Mouse (Mus musculus) adrenal gland, adult 2 months (tissue): ENCODE measurements around the gene C8b. TPM values are rescaled to one million over a fixed set of nuclear protein-coding genes. Genes with fewer than 3 reads are reported as not detected.

Experiments used
- DNase-seq: peaks from one replicate; pipeline ENCODE4 v3.0.0; 2021
- long read RNA-seq: library from polyadenylated mRNA; stranded (forward); transcript quantifications from one replicate; pipeline ENCODE4 v2.0.0, GENCODE M21; 2021
- polyA plus RNA-seq: library from polyadenylated mRNA; depleted of rRNA; stranded (reverse); fragments of >200 nt; gene quantifications from 2 replicates; pipeline ENCODE4 v1.2.3, GENCODE M21; 2012; rRNA removed
- total RNA-seq, 2 experiments: library from RNA; stranded (reverse); gene quantifications; 2 replicates each; pipeline ENCODE4 v1.2.3; 2021

C8b gene
- 1 to 10 TPM in 1 of 2 experiments, not detected in 1; 1.3 TPM for total RNA-seq
- 0.18 TPM in 1 of 2 replicates, not detected in the other for polyA plus RNA-seq
- long read RNA-seq: 0 reads

DNA sequence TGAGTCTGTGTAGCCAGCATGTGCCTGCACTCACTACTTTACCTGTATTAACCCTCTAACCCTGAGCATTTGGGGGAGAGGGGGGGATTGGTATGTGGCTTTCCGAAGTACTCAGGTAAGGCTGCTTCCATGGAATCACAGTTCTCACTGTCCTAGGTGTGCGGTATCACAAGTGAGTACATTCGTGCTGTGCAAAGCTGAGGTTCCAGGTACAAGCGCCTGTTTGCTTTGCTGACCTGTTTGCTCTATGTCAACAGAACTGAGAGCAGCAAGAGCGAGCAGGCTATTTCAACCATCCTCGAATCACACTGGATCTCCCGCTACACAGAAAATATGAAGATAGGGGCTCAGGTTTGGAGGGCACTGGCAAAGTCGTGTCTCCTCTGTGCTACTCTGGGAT lies at the start of gene C8b:
TSS of gene C8b (plus strand) at position 253 of the 400 bp plus-strand sequence.
- no peak for DNase-seq

DNA sequence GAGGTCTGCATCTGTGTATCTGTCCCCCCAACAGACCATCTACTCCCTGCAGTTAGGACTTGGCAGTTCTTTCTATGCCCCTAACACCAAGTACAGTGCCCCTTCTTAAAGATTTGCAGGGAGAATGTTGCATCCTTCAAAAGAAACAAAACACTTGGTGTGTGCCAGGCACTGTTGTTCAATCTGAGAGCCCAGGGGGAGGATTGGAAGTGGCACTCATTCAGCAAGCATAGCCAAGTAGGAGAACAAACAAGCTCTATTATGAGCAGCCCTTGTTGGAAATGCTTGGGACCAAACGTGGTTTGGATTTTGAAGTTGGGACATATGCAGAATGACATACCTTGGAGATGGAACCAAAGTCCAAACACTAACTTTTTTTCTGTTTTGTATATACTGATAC lies 49.6 kb upstream of the C8b start:
- no peak for DNase-seq

DNA sequence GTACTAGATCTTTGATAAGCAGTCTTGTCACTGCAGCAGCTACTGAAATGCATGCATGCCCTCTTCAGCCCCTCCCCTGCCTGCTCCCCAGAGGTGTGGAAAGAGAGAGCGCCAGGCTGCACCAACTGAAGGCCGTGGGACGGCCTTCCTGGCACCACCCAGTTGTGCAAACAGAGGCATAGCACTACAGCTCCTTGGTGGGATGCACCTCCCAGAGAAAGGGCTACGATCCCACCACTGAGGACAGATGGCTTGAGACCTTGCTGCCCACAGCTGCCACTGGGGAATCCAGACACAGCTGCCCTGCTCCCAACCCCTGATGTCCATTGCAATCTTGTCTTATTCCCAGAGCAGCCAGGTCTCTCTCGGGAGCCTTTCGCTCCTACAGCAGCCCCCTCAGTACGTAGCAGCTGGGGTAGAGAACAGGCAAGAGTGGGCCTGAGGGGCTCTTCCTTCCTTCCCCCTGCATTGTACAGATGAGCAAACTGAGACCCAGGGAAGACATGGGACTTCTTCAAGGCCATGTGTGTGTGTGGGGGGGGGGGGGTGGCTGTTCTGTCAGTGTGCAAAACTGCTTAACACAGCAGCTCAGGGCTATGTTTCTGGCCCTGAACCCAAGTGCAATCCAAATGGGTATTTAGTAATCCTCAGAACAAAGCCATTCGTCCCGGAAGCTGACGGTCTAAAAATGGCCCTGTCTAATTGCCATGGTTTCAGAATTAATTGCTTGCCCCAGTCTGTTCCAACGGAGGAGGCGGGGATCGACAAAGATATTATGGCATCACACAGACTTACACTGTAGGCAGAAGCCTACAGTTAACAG lies 46.9 kb upstream of the C8b start:
- peak; percentile 72 for DNase-seq

DNA sequence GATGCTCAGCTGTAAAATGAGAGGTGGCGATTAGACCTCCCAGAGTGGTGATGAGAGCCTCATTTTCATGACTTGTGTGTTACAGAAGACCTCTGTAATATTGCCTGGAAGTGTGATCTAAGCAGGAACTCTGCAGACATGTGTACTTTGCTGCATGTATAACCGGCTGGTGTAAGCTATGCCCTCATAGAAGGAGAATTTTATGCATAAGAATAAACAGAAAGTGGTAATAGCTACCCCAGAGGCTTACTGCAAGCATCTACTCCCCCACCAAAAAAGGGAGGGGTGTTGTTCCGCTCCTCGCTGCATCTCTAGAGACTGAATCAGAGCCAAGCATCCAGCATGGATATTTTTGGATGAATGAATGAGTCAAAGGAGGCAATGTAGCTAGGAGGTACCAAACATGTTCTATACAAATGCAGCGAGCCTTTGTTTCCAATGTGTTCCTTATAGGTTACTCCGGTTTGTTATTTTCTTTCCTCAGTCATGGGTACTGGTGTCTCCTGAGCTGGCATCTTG lies 42.5 kb upstream of the C8b start:
- DNase-seq: no peak

DNA sequence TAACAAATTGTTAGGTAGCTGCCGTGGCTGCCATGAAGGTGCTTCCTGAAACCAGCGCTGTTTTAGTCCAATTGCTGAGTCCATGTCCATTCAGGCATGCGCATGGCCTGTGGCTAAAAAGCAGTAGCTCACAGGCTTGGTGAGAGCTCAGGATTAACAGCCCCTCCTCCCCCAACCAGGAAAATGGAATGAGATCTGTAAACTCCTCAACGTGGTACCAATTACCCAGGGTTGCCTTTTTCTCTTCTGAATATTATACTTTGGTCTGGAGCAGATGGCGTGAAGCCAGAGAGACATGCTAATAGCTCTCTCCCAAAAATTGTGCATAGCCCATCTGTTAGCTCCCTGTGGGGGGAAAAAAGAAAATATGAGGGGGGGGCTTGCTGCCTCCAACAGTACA lies 41.9 kb upstream of the C8b start:
- no peak for DNase-seq

DNA sequence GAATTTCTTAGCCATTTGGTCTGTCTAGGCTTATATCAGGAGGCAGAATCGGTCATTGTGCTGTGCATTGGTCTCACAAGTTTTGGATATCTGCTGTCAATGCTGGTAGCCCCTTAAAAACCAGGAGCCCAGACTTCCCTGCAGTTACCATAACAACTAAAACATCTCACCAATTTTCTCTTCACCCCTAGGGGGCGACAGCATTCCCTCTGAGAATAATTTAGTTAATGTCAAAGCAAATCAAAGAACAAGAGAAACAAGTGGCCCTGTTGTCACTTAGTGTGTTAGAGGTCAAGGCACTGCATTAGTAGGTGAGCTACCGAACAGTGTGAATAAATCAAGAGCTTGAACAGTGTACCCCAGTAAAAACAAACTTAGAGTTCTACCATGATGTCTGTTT lies 40.4 kb upstream of the C8b start:
- peak; percentile 41 for DNase-seq

DNA sequence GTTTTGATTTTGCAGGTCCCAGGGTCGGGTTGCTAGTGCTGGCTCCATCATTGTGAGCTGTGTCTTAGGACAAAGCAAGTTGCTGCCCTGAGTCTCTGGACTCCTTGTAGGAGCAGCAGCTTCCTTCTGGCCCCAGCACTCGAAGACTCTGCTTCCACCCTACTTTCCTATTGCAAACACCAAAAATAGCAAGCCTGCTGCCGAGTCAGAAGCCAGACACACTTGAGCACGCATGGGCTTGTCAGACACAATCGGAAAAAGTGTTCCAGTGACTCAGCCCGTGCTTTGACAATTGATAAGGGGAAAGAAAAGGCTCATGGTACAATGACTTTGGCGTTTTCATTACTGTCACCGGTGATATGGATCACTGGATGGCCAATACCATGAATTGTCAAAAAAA lies 36.9 kb upstream of the C8b start:
- DNase-seq: no peak

DNA sequence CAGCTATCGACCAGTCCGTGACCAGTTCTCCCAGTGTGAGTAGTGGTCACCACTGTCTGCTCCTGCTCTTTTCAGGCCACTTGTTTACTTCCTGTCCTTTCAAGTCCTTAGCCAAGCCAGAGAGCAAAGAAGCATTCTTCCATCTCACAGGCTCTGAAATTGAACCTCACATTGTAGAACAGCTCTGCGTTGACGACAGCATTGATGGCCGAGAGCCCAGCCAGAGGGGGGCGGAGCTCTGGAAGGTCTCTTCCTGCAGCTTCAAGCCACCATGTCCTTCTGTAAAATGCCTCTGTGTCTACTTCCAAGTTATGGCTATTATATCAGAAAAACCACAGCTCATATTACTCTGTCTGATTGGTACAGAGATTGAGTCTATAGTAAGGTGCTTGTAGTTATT lies 19.6 kb upstream of the C8b start:
- no peak for DNase-seq

DNA sequence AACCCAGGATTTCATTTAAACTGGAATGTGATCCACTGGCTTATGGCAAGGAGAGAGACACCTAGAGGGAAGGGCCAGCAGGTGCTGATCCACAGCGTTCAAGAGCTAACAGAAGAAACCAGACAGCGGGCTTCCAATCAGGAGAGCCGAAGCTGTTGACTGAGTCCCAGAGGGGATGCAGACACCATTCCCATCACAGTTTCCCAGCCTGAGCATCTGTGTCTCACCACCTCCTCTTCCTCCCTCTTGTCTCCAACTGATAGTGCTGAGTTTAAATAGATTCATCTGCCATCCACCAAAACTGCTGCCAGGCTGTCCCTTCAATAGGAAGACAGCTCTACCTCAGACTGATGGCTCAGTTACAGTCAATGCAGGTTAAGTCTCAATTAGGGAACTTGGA lies 12.0 kb upstream of the C8b start:
- no peak for DNase-seq

DNA sequence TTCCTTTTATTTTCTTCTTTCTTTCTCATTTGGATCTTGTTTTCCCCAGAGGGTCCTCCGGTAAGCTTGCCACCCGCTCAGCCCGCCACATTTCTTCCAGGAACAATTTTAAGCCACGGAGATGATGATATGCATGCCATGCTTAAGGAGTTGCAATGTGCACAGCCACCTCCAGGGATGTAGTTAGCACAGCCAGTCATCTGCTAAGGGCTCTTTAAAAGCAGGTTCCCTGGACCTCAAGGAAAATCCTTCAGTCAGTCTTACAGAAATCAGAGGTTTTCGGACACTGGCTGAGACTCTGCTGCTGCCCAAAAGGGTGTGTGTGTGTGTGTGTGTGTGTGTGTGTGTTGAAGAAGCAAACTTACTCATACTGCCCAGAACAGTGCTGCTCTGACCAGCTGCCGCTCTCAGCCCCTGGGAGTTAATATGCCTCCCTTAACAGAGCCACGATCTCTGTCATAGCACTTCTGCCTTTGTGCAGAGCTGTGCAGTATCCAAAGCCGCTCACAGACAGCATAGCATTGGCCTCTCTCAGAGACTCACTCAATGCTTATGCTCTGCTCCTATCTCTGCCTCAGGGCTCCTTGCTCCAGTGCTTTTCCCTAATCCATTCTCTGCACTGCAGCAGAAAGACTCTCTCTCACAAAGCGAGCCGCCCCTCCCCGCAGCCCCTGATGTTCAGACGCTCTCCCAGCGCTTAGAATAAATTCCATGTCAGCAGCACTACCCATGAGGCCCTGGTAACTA lies 5.1 kb upstream of the C8b start:
- DNase-seq: no peak

DNA sequence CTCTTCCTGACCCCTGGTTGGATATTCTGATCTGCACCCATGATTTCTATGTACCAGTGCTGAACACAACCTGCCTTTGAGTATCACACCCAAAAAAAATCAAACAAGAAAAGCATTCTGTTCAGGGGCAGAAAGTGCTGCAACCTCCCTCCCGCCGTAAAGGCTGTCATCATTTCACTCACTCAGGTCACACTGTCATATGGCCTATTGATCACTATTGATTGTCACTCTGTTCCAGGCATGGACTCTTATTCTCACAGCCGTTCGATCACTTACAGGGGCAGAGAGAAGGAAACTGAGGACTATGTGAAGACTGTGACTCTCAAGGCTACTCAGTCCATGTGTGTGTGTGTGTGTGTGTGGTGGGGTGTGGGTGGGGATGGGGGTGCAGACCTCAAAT lies 2.1 kb downstream of the C8b start:
- no peak for DNase-seq

DNA sequence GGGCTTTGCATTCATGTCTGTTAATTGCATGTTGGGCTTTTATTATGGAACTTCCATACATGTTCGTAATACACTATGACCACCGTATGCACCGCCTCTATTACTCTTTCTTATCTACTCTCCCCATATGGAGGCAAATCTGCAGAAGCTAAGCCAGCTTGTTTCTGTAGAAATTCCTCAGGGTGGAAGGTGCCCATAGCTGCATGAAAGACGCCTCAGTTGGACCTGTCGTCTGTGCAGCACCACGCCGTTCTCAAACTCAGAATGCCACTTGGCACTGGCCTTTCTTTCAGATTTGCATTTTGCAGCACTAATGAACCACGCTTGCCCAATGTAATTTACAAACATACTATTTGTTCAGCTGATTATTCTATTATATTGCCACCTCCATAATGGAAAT lies 3.5 kb downstream of the C8b start:
- no peak for DNase-seq

DNA sequence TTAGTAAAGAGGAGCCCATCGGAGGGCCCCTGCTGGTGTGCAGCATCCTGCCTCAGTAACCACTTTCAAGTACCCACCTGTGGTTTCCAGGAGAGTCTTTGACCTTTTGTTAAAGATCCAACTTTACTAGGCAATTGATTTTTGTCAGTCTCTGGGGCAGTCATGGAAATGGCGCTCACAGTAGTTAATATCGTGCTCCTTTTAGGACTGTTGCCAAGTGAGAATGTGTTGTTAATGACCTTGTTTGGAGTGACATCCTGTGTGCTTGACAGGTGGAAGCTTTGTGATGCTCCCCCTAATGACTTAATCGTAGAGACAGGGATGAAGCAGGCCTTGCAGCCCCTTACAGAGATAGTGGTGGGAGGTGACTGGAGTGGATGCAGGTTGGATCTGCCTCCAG lies 4.2 kb downstream of the C8b start:
- DNase-seq: no peak

DNA sequence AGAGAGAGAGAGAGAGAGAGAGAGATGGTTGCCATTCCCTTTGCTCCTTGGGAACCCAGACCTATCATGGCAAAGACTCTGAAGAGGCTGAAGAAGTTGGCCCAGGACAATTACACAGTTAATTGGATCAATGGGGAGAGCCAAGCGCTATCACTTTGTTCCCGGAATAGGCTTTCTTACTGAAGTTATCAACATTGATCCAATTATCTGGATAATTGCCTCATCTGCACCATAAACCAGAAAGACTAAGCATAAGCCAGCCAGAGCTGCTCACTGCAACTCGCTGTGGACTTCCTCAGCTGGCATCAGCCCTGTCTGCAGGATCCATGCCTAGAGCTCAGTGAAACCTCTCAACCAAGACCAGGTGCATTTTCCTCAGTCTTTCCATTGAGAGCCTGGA lies 9.5 kb downstream of the C8b start:
- no peak for DNase-seq

DNA sequence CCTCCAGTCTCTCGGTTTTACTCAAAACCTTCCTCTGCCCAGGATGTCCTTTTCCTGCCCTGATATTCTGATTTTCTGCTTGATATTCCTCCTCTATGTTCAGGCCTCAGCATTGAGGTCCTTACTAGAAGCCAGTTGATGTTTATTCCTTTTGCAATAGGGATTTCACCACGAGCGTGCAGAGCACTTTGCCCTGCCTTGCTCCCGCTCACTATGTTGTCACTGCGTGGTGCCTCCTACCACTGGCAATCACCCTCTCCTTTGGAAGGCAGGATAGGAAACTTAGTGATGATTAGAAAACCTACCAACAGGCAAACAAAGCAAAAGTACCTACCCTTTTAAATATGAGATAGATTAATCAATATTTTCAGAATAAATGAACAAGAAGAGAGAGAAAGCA lies 13.3 kb downstream of the C8b start:
- no peak for DNase-seq

DNA sequence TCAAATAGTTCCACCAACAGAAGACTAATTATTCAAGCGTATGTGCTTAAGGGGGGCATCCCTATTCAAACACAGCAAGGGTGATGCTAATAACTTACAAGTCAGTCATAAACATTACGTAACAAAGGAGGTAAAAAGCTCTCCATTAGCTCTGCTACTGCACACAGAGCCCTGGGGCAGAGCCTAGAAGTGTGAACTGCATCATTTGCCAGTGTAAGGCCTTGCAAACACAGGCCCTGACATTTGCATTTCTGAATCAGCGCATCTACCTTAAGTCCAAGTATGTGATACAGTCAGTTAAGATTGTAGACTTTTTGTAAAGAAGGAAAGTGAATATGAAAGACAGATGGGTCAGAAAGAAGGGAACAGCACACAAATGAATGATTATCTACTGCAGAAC lies 15.3 kb downstream of the C8b start:
- DNase-seq: no peak

DNA sequence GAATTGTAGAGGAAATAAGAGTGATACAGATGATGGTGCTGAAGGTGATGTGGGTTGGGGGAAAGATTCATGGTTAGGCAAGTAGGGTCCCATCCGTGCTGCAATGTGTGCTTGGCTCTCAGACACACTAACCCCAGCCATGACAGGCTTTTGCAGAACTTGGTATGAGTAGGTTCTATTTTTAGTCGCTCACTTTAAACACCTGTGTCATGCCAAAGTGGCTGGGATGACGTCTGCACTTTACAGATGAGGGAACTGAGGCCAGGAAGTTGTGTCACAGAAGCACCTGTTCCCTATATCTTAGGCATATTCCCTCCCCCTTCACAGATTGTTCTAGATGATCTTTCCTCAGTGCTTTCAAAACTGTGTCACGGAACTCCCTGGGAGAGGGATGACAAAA lies 16.2 kb downstream of the C8b start:
- DNase-seq: no peak

DNA sequence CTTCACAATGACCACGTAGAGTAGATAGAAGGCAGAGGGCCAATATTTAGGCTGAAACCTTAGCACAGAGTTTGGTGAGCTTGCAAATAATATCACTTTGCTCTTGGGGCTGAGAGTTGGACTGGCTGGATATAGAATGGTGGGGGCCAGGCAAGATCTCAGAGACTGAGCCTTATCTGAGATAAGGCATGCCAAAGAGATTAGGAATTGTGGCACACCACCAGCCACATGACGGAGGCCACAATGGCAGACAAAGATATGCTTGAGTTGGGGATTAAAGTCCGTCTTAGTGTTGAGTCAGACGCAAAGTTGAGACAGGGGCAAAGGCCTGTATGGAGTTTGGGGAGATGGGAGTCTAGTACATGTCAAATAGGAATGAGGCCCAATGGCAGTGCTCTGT lies 26.0 kb downstream of the C8b start:
- no peak for DNase-seq

DNA sequence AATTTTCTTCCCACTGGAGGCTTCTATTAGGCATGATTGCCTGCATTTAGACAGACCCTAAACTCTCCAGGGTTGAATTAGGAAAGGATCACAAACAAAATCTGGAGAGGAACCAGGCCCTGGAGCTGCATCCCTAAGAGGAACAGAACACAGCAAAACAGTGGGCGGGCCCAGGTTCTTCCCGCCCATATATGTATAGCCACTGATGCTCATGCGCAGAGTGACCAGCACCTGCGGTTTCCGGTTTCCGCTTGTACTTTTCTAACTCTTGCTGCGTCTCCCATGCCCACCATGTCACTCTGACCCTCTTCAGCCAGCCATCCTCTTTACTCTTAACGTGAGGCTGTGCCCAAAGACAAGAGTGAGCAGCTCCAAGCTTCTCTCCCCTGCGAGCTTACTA lies 32.8 kb downstream of the C8b start:
- DNase-seq: no peak

DNA sequence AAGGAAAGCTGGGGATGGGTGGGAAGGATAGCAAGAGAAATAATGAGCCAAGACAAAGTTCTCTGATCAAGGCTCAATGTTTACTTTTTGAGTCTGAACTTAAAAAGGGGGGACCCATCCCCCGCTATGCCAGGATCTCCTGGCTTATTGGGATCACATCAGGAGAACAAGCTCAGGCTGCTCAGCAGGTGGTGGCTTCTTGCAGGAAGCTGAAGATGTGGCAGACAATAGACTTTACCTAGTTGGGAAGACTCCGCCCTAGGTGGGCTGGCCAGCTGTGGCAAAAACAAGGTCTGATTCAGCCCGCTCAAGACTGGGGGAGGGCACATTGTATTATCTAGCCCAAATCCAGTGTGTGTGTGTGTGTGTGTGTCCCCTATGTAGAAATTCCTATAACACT lies 35.5 kb downstream of the C8b start:
- no peak for DNase-seq

DNA sequence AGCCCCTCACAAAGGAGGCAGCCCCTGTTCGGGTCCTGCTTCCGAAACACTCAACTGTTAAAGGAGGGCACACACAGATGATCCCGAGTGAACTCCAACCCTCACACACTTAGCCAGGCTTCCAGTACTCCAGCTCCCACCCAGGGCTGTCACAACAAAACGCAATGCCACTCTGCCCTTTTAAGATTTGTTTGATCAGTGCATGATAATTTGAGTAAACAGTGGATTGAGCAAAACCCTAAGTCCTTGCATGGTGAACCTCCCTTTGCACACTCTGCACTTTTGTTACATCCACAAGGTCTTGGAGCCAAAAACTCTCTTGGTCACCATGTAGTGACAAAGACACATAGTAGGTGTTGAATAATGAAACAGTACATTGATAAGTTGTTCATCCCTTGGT lies 38.0 kb downstream of the C8b start:
- DNase-seq: no peak

DNA sequence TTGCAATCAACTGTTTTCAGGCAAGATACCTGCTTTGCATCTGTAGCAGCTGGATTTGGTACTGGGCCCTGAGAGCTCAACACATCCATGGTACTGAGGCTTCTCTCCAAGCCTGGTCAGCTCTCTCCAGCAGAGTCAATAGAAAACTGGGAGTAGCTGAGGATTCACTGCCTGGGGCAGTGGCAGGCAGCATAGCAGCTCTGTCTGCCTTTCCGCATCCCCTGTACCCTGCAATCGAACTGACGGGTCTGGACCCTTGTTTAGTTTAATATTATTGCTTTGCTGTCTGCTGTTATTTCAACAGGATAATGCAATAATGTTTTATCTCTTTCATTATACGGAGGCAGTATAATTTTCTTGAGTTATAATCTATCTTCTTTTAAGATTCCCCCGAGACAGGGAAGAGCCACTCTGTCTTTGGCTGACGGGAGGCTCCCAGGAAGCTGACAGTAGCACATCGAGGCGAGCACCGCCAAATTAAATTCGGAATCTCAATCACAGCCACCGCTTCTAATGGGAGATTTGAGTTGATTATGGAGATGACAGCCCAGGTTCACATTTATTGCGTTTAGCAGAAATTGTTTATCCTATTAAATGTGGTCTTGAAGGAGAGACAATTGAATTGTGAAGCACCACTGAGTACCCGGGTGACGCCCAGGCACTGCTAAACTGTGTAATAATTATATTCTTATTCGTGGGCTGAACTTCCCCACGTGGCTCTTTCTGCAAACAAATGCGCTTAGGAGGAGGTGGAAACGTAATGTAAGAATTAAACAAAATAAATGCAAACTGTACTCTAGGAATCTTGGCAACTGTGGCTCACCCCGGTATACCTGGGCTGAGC lies 39.5 kb downstream of the C8b start:
- no peak for DNase-seq
